Mouse (Mus musculus) G1E-ER4 (cell line): Measurements from ENCODE around the gene C1qtnf1. TPM values are rescaled to one million over a fixed set of nuclear protein-coding genes. Genes with fewer than 3 reads are reported as not detected.
A peak's percentile ranks its signal among the peaks of the same experiment; 100 is the strongest.

Experiments used
- GATA1 ChIP-seq: IDR thresholded peaks from one replicate; pipeline ENCODE4 v1.8.0; 2012; ENCODE audit warnings: low read length, inconsistent platforms
- polyA plus RNA-seq: library from polyadenylated mRNA; stranded (reverse); fragments of >175 nt; gene quantifications from 2 replicates; pipeline ENCODE4 v1.2.3, GENCODE M21; 2012

Gene C1qtnf1
- not detected in 2 replicates for polyA plus RNA-seq

- no peak for TF ChIP-seq GATA1
These were observed at the start of gene C1qtnf1 for GRCm38 (mm10) chr11:118427986-118428385. Gene C1qtnf1, plus strand, starts transcription at chr11:118428203.

- no peak for TF ChIP-seq GATA1
These were observed 49.3 kb upstream of the C1qtnf1 start for GRCm38 (mm10) chr11:118378656-118379055.

GRCm38 (mm10) chr11:118379251-118380009, 48.6 kb upstream of the C1qtnf1 start:
- TF ChIP-seq GATA1, result no peak

DNA sequence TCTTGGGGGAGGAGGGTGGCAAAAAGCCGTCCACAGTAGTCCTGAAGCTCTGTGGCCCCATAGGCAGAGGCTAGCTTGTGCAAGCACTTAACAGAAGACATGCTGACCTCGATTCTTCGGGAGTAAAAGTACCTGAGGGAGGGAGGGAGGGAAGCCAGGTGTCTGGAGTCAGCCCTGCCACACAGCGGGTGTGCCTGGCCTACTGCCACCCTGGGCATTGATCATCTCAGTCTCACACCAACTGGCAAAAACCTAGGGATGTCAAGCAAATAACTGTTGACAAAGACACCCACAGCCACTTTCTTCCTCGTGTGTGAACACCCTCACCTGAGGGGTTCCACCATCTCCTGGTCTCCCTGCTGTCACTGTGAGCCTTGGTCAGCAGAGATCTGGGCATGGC, 34.0 kb upstream of the C1qtnf1 start:
- TF ChIP-seq GATA1, result no peak

- TF ChIP-seq GATA1, result no peak
These were observed 33.5 kb upstream of the C1qtnf1 start for GRCm38 (mm10) chr11:118394538-118394937.

DNA sequence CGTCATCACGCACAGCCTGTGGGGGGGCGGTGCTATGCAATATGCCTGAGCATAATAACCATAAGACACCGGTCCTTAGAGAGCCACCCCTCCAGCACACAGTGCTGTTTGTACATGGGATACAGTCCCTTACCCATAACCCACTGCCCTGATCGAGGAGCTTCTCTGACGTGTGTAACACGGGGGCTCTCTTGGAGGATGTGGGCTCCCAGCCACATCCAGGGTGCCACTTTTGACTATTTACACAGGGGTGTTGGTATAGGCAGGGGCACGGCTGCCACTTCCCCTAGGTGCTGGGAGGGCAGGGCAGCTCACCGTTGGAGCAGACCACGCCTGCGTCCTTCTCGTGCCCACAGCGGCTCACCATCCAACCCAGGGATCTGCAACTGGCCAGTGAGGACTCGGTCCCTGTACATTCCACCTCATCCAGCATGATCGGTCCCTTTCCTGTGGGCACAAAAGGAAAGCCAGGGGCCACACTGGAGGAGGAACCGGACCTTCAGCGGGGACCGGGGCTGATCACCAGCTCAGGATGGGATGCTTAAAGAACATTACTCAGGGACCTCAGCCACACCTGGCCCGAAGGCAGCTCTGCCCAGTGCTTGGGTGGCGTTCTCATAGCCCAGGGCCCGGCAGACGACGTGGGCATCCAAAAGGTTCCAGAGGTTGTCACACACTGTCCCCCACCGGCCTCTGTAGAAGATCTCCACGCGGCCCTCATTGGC, 30.0 kb upstream of the C1qtnf1 start:
- TF ChIP-seq GATA1, result no peak

- TF ChIP-seq GATA1, result peak; percentile 31
These were observed 28.0 kb upstream of the C1qtnf1 start for GRCm38 (mm10) chr11:118399891-118400565.

DNA sequence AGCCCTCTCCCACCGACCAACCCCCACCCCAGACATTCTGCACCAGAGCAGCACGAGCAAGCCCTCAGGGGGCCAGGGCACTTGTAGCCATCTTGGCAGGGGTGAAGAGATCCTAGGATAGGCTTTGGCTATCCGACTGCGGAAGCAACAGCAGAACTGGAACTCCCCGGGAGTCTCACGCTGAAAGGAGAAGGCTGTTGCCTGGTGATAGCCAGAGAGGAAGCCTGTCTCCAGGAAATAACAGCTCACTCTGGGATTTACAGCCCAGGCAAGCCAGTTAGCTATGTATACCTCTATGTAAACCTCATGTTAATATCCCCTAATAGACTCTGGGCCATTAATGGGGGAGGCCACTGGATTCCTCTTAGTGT, 27.5 kb upstream of the C1qtnf1 start:
- TF ChIP-seq GATA1, result no peak

GRCm38 (mm10) chr11:118401195-118401594, 26.8 kb upstream of the C1qtnf1 start:
- TF ChIP-seq GATA1, result no peak

DNA sequence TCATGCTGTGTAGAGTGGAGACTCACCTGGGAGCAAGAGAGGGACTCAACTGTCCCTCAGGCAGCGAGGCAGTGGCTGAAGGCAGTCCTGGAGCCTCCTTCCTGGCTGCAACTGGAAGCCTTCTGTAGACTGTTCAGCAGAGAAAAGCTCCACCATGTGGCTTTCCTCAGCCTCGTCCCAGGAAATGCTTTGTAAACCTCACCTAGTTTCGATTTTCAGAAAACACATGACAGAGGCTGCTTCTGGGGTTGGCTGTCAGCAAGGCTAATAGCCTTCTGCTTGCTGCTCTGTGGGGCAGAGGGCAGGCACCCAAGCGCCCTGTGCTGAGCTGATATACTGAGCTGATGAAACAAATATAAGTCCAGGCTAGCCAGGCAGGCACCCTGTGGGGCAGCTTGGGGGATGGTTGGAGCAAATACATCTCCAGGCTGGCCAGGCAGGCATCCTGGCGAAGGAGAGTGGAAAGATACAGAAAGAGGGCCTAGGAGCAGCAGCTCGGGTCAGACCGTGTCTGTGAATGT, 26.2 kb upstream of the C1qtnf1 start, which contains the start of gene Lgals3bp:
Lgals3bp (minus strand) TSS at position 333 of the 521 bp plus-strand sequence.
- TF ChIP-seq GATA1, result no peak

GRCm38 (mm10) chr11:118403183-118403582, 24.8 kb upstream of the C1qtnf1 start:
- TF ChIP-seq GATA1, result no peak

- no peak for TF ChIP-seq GATA1
These were observed 23.8 kb upstream of the C1qtnf1 start for GRCm38 (mm10) chr11:118403951-118404899.

GRCm38 (mm10) chr11:118405311-118405710, 22.7 kb upstream of the C1qtnf1 start:
- TF ChIP-seq GATA1, result no peak

DNA sequence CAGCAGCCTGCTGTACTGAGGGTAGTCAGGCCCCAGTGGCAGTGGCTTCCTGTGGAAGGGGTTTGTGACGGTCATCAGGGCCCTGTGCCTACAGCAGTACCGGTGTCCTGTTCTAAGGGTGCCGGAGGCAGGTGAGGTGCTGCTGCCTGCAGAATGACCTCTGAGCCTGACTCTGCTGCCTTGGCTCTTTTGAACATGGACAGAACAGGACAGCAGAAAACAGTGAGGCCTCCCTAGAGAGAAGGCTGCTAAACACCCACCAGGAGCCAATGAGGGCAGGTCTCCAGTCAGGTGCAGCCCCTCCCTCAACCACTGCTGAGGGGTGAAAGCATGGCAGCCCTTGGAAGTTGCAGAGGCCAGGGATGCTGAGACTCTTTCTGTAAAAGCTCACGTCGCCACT, 21.5 kb upstream of the C1qtnf1 start:
- TF ChIP-seq GATA1, result no peak

DNA sequence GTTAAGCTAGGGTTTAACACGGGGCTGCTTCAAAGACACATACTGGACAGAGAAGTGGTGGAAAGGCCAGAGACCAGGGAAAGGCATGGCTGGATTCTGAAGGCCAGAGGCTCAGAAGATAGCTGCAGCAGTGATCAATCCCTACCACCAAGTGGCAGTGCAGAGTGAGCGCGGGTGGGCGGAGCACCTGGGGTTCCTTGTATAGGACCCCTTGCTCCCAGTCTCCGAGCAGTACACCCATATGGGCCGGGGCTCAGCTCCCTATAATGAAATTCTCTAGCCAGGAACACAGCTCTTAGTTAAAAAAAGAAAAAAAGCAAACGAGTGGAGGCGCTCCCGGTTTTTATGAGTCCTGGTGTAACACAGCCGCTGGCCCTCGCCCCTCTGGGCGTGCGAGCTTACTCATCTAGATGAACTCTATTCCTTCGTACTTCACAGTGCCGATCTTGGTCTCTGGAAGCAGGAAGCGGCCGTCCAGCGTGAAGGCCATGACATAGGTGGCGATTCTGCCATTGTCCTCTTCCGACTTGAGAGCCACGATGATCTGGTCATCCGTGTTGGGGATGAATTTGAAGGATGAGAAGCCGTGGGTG, 20.6 kb upstream of the C1qtnf1 start:
- no peak for TF ChIP-seq GATA1
